Mouse (Mus musculus): Measurements from ENCODE around the gene Krt80. TPM values are rescaled to one million over a fixed set of nuclear protein-coding genes. Genes with fewer than 3 reads are reported as not detected.

The Krt80 gene
- total and polyA plus RNA-seq, 3 experiments = 0.20 TPM; not detected in 2

DNA sequence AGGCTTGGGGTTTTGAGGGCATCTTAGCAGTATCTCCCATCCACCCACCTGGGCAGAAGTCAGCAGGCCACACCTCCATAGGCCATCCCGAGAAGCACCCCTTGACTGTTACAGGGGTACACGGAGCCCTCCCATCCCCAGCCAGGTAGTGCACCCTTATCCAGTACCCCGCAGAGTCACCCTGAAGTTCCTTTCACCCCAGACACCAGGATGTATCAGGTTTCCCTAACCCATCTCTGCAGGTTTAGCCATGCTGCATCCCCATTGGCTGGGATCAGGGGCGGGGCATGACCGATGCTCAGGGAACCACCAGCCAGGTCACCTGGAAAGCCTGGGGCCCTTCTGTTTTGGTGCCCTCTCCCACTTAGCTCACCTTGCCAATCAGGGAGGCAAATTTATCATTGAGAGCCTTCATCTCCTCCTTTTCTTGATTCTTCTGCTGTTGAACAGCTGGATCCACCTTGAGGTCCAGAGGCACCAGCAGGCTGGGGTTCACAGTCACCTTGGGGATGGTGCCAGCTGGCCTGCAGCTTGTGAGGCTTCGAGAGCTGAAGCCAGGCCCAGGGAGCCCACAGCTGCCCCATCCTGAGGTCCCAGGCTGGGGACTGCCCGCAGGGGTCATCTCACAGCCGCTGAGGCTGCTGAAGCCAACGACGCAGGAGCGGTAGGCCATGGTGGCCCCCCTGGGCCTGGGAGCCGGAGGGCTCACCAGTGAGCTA, 421 bp downstream of the Krt80 start:
- Histone ChIP-seq H3K79me2 (replicated peaks; ENCODE audit: control insufficient read depth, extremely low read depth, insufficient read depth, poor library complexity, severe bottlenecking) (no peaks in the 10 kb centered on the region), H3K27me3 (replicated peaks) (peaks cover 82% of the 10 kb centered on the region), H3K9me3 (replicated peaks; ENCODE audit: low read length) (no peaks in the 10 kb centered on the region), H3K36me3 (replicated peaks in 1 of 2; ENCODE audit: control insufficient read depth in 1 of 2, insufficient read depth in 1 of 2, low read length in 1 of 2) (no peaks in the 10 kb centered on the region), H3K4me3 (replicated peaks in 1 of 3; ENCODE audit: low read depth in 2 of 3, low read length in 2 of 3, poor library complexity in 1 of 3) (no peak overlapping the region), H3K27ac (ENCODE audit: insufficient read depth, low read depth) (no peak overlapping the region), H3K4me1 (ENCODE audit: control insufficient read depth in 1 of 2, insufficient read depth in 2 of 2) (peaks cover 0 to 19% of the 10 kb centered on the region in 2 experiments; a peak in 2 of 4 replicates), H3K9ac (ENCODE audit: insufficient read depth, low read depth) (no peak overlapping the region), H3K4me2 (ENCODE audit: insufficient read depth, low read depth, poor library complexity, severe bottlenecking) (no peak overlapping the region)
- dilution Hi-C loops (cut with MboI; ENCODE audit: extremely low pct_ligation_motif_present, extremely low pct_unique_long_range_greater_than_20kb, low sequenced_read_pairs) (no loop called here), in situ Hi-C loops (cut with MboI; ENCODE audit: low pct_ligation_motif_present, low pct_unique_long_range_greater_than_20kb, low sequenced_read_pairs) (no loop called here)
- no peak for DNase-seq (ENCODE audit: extremely low read depth)
- TF ChIP-seq IRF4 (IDR thresholded peaks at IDR 0.05; ENCODE audit: low read depth, low read length) (no peak), CHD2 (IDR thresholded peaks at IDR 0.05; ENCODE audit: low read length) (no peak), PAX5 (IDR thresholded peaks at IDR 0.05; ENCODE audit: low read length) (no peak), MAFK (IDR thresholded peaks at IDR 0.05; ENCODE audit: insufficient replicate concordance, low read length) (no peak)

DNA sequence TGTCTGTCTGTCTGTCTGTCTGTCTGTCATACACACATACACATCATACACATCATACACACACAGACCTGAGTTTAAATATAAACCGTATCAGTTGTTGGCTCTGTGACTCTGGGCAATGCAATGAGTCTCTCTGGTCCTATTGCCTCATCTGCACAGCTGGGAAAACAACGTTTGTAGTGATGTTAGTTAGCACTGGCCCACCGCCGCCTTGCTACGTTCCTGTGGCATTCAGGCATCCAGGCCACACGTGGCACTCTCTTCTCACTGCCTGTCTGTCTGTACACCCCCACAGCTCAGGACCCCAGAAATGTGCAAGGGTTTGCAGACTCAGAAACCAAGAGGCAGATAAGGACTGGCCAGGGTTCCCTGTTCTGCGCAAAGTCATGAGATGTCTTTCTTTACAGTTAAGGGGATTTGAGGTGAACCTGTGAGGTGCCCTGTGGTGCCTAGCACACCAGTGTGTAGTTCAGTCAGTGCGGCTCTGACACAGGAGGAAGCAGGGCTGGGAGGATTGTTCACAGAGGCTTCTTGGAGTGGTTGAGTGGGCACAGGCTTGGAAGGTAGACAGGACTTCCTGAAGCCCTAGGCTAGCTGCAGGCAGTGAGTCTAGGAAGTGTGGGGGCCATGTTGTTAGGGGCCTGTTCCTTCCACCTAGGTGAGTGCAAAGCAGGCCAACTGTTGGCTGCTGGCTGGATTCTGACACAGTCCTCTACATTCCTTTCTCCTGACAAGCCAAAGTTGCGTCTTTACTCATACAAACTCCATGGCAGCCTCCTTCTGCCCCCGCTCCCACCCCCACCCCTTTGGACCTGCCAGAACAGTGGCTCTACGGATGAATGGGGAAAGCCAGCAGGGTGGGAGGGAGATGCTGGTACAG, 1.2 kb downstream of the Krt80 start:
- Histone ChIP-seq H3K4me3 (replicated peaks in 1 of 3; ENCODE audit: low read depth in 2 of 3, low read length in 2 of 3, poor library complexity in 1 of 3) (no peak overlapping the region), H3K27ac (ENCODE audit: insufficient read depth, low read depth) (no peak overlapping the region), H3K9me3 (replicated peaks; ENCODE audit: low read length) (no peaks in the 10 kb centered on the region), H3K27me3 (replicated peaks) (peaks cover 77% of the 10 kb centered on the region), H3K79me2 (replicated peaks; ENCODE audit: control insufficient read depth, extremely low read depth, insufficient read depth, poor library complexity, severe bottlenecking) (no peaks in the 10 kb centered on the region), H3K9ac (ENCODE audit: insufficient read depth, low read depth) (no peak overlapping the region), H3K36me3 (replicated peaks in 1 of 2; ENCODE audit: control insufficient read depth in 1 of 2, insufficient read depth in 1 of 2, low read length in 1 of 2) (no peaks in the 10 kb centered on the region), H3K4me2 (ENCODE audit: insufficient read depth, low read depth, poor library complexity, severe bottlenecking) (no peak overlapping the region), H3K4me1 (ENCODE audit: control insufficient read depth in 1 of 2, insufficient read depth in 2 of 2) (peaks cover 0 to 23% of the 10 kb centered on the region in 2 experiments; a peak in 2 of 4 replicates)
- in situ Hi-C loops (cut with MboI; ENCODE audit: low pct_ligation_motif_present, low pct_unique_long_range_greater_than_20kb, low sequenced_read_pairs) = no loop called here
- DNase-seq (ENCODE audit: extremely low read depth) = no peak
- dilution Hi-C loops (cut with MboI; ENCODE audit: extremely low pct_ligation_motif_present, extremely low pct_unique_long_range_greater_than_20kb, low sequenced_read_pairs) = no loop called here
- TF ChIP-seq ZNF384 (IDR thresholded peaks at IDR 0.05; ENCODE audit: low read depth, low read length) (no peak), IRF4 (IDR thresholded peaks at IDR 0.05; ENCODE audit: low read depth, low read length) (no peak), ELF1 (IDR thresholded peaks at IDR 0.05; ENCODE audit: low read depth, low read length) (no peak), E2F4 (IDR thresholded peaks at IDR 0.05; ENCODE audit: insufficient replicate concordance, low read depth, low read length) (no peak), HCFC1 (IDR thresholded peaks at IDR 0.05; ENCODE audit: low read depth, low read length) (no peak), USF1 (IDR thresholded peaks at IDR 0.05; ENCODE audit: low read depth, low read length) (no peak), POLR2A (IDR thresholded peaks at IDR 0.05; ENCODE audit: low read depth, low read length) (no peak), EP300 (IDR thresholded peaks at IDR 0.05; ENCODE audit: low read length) (no peak), ZMIZ1 (IDR thresholded peaks at IDR 0.05; ENCODE audit: low read depth, low read length) (no peak), USF2 (conservative IDR thresholded peaks at IDR 0.05; ENCODE audit: low read depth, low read length) (no peak), ETS1 (conservative IDR thresholded peaks at IDR 0.05; ENCODE audit: low read depth, low read length) (no peak), TBP (conservative IDR thresholded peaks at IDR 0.05; ENCODE audit: low read depth, low read length) (no peak), JUND (conservative IDR thresholded peaks at IDR 0.05; ENCODE audit: low read depth, low read length) (no peak), CTCF (conservative IDR thresholded peaks at IDR 0.05 in 1 of 2, IDR thresholded peaks at IDR 0.05 in 1 of 2; ENCODE audit: low read depth in 2 of 2, low read length in 2 of 2) (no peak), MEF2A (IDR thresholded peaks at IDR 0.05; ENCODE audit: borderline replicate concordance, low read depth, low read length) (no peak), SIN3A (IDR thresholded peaks at IDR 0.05; ENCODE audit: low read length) (no peak), MXI1 (IDR thresholded peaks at IDR 0.05; ENCODE audit: low read depth, low read length) (no peak), CHD2 (IDR thresholded peaks at IDR 0.05; ENCODE audit: low read length) (no peak), UBTF (IDR thresholded peaks at IDR 0.05; ENCODE audit: low read depth, low read length) (no peak), ZC3H11A (IDR thresholded peaks at IDR 0.05; ENCODE audit: low read depth, low read length) (no peak)
